Mouse (Mus musculus) myocyte (in vitro differentiated cells): Measurements from ENCODE around the gene Pde6d.

ENCODE experiments used
- E2F4 ChIP-seq: IDR thresholded peaks from one replicate; pipeline ENCODE4 v1.6.1; 2011; ENCODE audit warnings: mild to moderate bottlenecking, control low read depth, moderate library complexity; ENCODE audit not compliant: insufficient read depth
- POLR2A ChIP-seq: IDR thresholded peaks from one replicate; pipeline ENCODE4 v1.6.1; 2011; ENCODE audit warnings: low read depth, mild to moderate bottlenecking, control low read depth, moderate library complexity; ENCODE audit not compliant: insufficient read length
- TCF12 ChIP-seq: IDR thresholded peaks from one replicate; pipeline ENCODE4 v1.6.1; 2011; ENCODE audit warnings: mild to moderate bottlenecking, control low read depth; ENCODE audit not compliant: poor library complexity, insufficient read depth, severe bottlenecking
- USF1 ChIP-seq: IDR thresholded peaks from one replicate; pipeline ENCODE4 v1.6.1; 2011; ENCODE audit warnings: low read depth, mild to moderate bottlenecking, control low read depth, moderate library complexity

GRCm38 (mm10) chr1:86501559-86501958, 80.9 kb downstream of the Pde6d start:
- no peak for TF ChIP-seq TCF12
- TF ChIP-seq E2F4 = no peak
- no peak for TF ChIP-seq POLR2A
- no peak for TF ChIP-seq USF1
